Mouse (Mus musculus) heart, embryonic 13.5 days (tissue): Measurements from ENCODE around the gene Bhmt2. TPM values are rescaled to one million over a fixed set of nuclear protein-coding genes. Genes with fewer than 3 reads are reported as not detected.

Experiments
- ATAC-seq: fragments of 200-750 bp; cut with Nextera tagmentation; 2 replicates; pipeline ENCODE4 v1.8.0; 2017; ENCODE audit warnings: moderate TSS enrichment; ENCODE audit not compliant: insufficient number of reproducible peaks, low FRiP score, low TSS enrichment; ENCODE audit errors: extremely low read depth
- H3K27ac ChIP-seq: fragments of 300-500 bp; sonication (generic); replicated peaks from 2 replicates; pipeline ENCODE4 v1.5.1; 2015; ENCODE audit warnings: moderate library complexity, mild to moderate bottlenecking, inconsistent platforms
- H3K27me3 ChIP-seq: fragments of 300-500 bp; sonication (generic); replicated peaks from 2 replicates; pipeline ENCODE4 v1.6.1; 2015; ENCODE audit warnings: mild to moderate bottlenecking, inconsistent platforms
- H3K36me3 ChIP-seq: fragments of 300-500 bp; sonication (generic); 2 replicates; pipeline ENCODE4 v1.6.1; 2015; ENCODE audit warnings: mild to moderate bottlenecking, inconsistent platforms
- H3K4me1 ChIP-seq: fragments of 300-500 bp; sonication (generic); 2 replicates; pipeline ENCODE4 v1.6.1; 2015; ENCODE audit warnings: inconsistent platforms
- H3K4me2 ChIP-seq: fragments of 300-500 bp; sonication (generic); 2 replicates; pipeline ENCODE4 v1.6.1; 2015; ENCODE audit warnings: inconsistent platforms, mild to moderate bottlenecking, moderate library complexity
- H3K4me3 ChIP-seq: fragments of 300-500 bp; sonication (generic); 2 replicates; pipeline ENCODE4 v1.5.1; 2015; ENCODE audit warnings: moderate library complexity, mild to moderate bottlenecking, inconsistent platforms
- H3K9ac ChIP-seq: fragments of 300-500 bp; sonication (generic); 2 replicates; pipeline ENCODE4 v1.6.1; 2015; ENCODE audit warnings: inconsistent platforms, mild to moderate bottlenecking, moderate library complexity
- H3K9me3 ChIP-seq: fragments of 300-500 bp; sonication (generic); 2 replicates; pipeline ENCODE4 v1.6.1; 2016; ENCODE audit warnings: inconsistent platforms
- WGBS: fragments of 180-500 bp; shearing (Covaris S2); methylation state at CpG from one replicate; pipeline ENCODE4 v1.1.7; 2015; ENCODE audit warnings: mixed read lengths; 5-methylcytosine and 5-hydroxymethylcytosine counted together
- polyA plus RNA-seq: library from polyadenylated mRNA; unstranded; fragments of >200 nt; fragmentation: Nextera tagmentation; extraction: Ambion mirVana; gene quantifications from 2 replicates; pipeline ENCODE4 v1.2.1, GENCODE M21; 2015

Bhmt2 gene
- polyA plus RNA-seq, 1 experiment from 2014 or later = 0.35 TPM

- Histone ChIP-seq H3K27ac (no peak overlapping the region), H3K9me3 (peaks cover 3% of the 10 kb centered on the region; the same call in 1 of the 2 replicates), H3K4me2 (no peak overlapping the region), H3K36me3 (no peaks in the 10 kb centered on the region), H3K4me1 (no peaks in the 10 kb centered on the region), H3K27me3 (no peaks in the 10 kb centered on the region), H3K9ac (no peak overlapping the region), H3K4me3 (no peak overlapping the region)
- WGBS = 69% methylated on average over 1 of the region's 1 CpGs
- no peak for ATAC-seq
Measured at GRCm38 (mm10) chr13:93690821-93691220, 16.7 kb upstream of the Bhmt2 start.

DNA sequence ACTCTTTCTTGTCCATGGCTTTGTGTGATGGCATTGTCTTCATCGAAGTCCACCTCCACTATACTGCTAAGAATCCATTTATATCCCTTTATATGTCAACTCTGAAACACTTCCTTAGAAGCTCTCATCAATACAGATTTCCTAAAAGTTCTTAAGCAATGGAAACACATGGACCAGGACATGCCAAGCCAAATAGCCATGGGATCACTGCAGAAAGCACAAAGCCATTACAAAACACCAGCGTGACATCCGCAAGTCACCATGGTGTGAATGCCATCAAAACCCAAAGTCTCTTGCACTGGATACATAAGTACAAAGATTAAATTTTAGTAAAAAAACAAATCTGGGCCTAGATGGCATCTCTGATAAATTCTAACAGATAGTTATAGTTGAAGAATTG lies 15.5 kb upstream of the Bhmt2 start:
- Histone ChIP-seq H3K36me3 (no peaks in the 10 kb centered on the region), H3K27me3 (no peaks in the 10 kb centered on the region)
- no peak for ATAC-seq

DNA sequence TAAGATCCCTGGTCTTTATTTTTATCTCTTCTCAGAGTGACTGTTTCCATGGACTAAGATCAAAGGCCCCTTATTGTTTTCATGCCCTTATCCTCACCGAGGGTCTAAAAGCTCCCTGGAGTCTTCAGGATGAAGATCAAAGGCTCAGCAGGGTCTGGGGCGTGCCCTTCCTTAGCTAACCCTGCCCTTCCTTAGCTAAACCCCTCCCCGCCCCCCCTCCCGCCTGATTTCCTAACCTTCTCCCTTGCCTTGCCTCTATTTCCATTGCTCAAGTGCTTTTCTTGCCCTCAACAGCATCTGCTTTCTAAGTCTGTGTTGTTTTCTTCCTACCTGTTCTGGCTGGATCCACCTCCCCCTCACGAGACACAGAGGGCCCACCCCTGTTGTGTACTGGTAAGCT lies 13.2 kb upstream of the Bhmt2 start:
- no peak overlapping the region for H3K4me3 ChIP-seq
- no peak overlapping the region for H3K9ac ChIP-seq
- H3K4me1 ChIP-seq = no peaks in the 10 kb centered on the region
- no peak for ATAC-seq
- H3K27me3 ChIP-seq = no peaks in the 10 kb centered on the region
- H3K4me2 ChIP-seq = no peak overlapping the region
- H3K27ac ChIP-seq = no peak overlapping the region
- WGBS = 11% methylated on average over 5 of the region's 5 CpGs
- no peaks in the 10 kb centered on the region for H3K36me3 ChIP-seq
- no peaks in the 10 kb centered on the region for H3K9me3 ChIP-seq

More for the DNA sequence above, 15.5 kb upstream of the Bhmt2 start:
- WGBS = 92% methylated on average over 3 of the region's 3 CpGs
- Histone ChIP-seq H3K27ac (no peak overlapping the region), H3K9me3 (no peaks in the 10 kb centered on the region), H3K4me2 (no peak overlapping the region), H3K9ac (no peak overlapping the region), H3K4me3 (no peak overlapping the region), H3K4me1 (no peaks in the 10 kb centered on the region)

DNA sequence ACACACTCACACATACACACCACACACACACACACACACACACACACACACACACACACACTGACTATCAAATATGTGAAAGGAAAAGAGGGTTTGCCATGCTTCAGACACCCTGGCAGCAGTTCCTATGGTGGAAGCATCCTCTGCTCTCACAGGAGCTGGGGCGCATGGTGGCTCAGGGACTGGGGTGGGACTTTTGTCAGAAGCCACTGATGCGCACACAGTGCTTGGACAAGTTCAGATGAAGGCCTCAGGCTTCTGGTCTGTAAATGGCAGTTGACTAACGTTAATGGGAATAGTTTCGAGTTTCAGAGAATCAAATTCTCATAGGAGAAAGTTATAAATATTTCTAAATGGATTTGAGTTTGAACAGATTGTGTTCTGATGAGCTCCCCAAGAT lies 11.1 kb upstream of the Bhmt2 start:
- ATAC-seq = no peak
- H3K27ac ChIP-seq = no peak overlapping the region
- 85% methylated on average over 4 of the region's 4 CpGs for WGBS
- H3K4me3 ChIP-seq = no peak overlapping the region
- H3K4me2 ChIP-seq = no peak overlapping the region
- H3K36me3 ChIP-seq = no peaks in the 10 kb centered on the region
- H3K9ac ChIP-seq = no peak overlapping the region
- no peaks in the 10 kb centered on the region for H3K27me3 ChIP-seq
- no peaks in the 10 kb centered on the region for H3K4me1 ChIP-seq
- 0 out of 2 replicates have a peak, but pooled peaks cover 2% of the 10 kb centered on the region for H3K9me3 ChIP-seq

DNA sequence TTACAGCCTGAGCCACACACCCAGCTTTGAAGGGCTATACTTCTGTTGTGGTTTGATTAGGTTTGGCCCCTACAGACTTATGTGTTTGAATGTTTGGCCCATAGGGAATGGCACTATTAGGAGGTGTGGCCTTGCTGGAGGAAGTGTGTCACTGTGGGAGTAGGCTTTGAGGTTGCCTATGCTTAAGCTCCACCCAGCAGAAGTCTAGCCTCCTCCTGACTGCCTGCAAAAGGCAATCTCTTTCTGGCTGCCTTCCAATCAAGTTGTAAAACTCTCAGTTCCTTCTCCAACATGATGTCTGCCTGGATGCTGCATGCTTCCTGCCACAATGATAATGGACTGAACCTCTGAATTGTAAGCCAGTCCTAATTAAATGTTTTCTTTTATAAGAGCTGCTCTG lies 9.2 kb upstream of the Bhmt2 start:
- H3K27ac ChIP-seq = no peak overlapping the region
- no peak overlapping the region for H3K9ac ChIP-seq
- ATAC-seq = no peak; the same call in 1 of the 2 replicates
- no peak overlapping the region for H3K4me3 ChIP-seq
- 0 out of 2 replicates have a peak, but pooled peaks cover 3% of the 10 kb centered on the region for H3K9me3 ChIP-seq
- H3K4me2 ChIP-seq = no peak overlapping the region
- H3K27me3 ChIP-seq = no peaks in the 10 kb centered on the region
- no peaks in the 10 kb centered on the region for H3K36me3 ChIP-seq
- H3K4me1 ChIP-seq = no peaks in the 10 kb centered on the region

- H3K27ac ChIP-seq = no peak overlapping the region
- 41% methylated on average over 9 of the region's 9 CpGs for WGBS
- peaks cover 20% of the 10 kb centered on the region for H3K27me3 ChIP-seq
- ATAC-seq = no peak
- H3K4me1 ChIP-seq = peaks cover 9% of the 10 kb centered on the region; the same call in 1 of the 2 replicates
- no peak overlapping the region for H3K9ac ChIP-seq
- no peak overlapping the region for H3K4me2 ChIP-seq
- H3K4me3 ChIP-seq = no peak overlapping the region
- no peaks in the 10 kb centered on the region for H3K36me3 ChIP-seq
- 0 out of 2 replicates have a peak, but pooled peaks cover 3% of the 10 kb centered on the region for H3K9me3 ChIP-seq
Measured at GRCm38 (mm10) chr13:93676864-93677263, 2.8 kb upstream of the Bhmt2 start.

GRCm38 (mm10) chr13:93673296-93673695 lies 806 bp downstream of the Bhmt2 start:
- Histone ChIP-seq H3K4me2 (no peak overlapping the region), H3K4me1 (peaks cover 9% of the 10 kb centered on the region; the same call in 1 of the 2 replicates), H3K9me3 (peaks cover 8% of the 10 kb centered on the region; the same call in 1 of the 2 replicates), H3K27me3 (peaks cover 20% of the 10 kb centered on the region), H3K9ac (no peak overlapping the region), H3K27ac (no peak overlapping the region), H3K4me3 (no peak overlapping the region), H3K36me3 (no peaks in the 10 kb centered on the region)
- WGBS = 47% methylated on average over 2 of the region's 2 CpGs
- no peak for ATAC-seq

GRCm38 (mm10) chr13:93672371-93672770 lies 1.7 kb downstream of the Bhmt2 start:
- Histone ChIP-seq H3K9me3 (peaks cover 12% of the 10 kb centered on the region; the same call in 1 of the 2 replicates), H3K27ac (no peak overlapping the region), H3K4me1 (peaks cover 9% of the 10 kb centered on the region; the same call in 1 of the 2 replicates), H3K4me3 (no peak overlapping the region), H3K27me3 (peaks cover 20% of the 10 kb centered on the region), H3K9ac (no peak overlapping the region), H3K4me2 (no peak overlapping the region), H3K36me3 (no peaks in the 10 kb centered on the region)
- no peak for ATAC-seq
- WGBS = 87% methylated on average over 4 of the region's 4 CpGs

DNA sequence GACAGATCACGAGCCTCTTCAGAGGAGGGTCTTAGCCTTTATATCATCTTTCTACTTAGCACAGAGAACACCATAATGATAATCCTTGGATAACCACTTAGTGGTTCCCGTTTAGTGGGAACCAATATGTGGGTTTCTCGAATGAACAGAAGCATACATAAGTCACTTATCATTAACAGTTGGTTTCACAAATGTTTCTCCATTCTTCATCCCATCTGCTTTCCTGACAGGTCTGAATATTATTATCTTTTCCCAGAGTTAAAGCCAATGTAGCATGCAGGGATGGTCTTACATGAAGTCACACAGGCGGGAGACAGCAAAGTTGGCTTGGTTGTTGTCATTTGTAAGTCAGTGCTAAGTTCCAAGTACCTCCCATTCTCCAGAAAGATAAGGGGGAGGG lies 6.5 kb downstream of the Bhmt2 start:
- Histone ChIP-seq H3K9me3 (peaks cover 12% of the 10 kb centered on the region; the same call in 1 of the 2 replicates), H3K27ac (no peak overlapping the region), H3K4me2 (no peak overlapping the region), H3K4me1 (no peaks in the 10 kb centered on the region), H3K4me3 (no peak overlapping the region), H3K27me3 (0 out of 2 replicates have a peak, but pooled peaks cover 4% of the 10 kb centered on the region), H3K9ac (no peak overlapping the region), H3K36me3 (no peaks in the 10 kb centered on the region)
- WGBS = 70% methylated on average over 4 of the region's 4 CpGs
- no peak for ATAC-seq

DNA sequence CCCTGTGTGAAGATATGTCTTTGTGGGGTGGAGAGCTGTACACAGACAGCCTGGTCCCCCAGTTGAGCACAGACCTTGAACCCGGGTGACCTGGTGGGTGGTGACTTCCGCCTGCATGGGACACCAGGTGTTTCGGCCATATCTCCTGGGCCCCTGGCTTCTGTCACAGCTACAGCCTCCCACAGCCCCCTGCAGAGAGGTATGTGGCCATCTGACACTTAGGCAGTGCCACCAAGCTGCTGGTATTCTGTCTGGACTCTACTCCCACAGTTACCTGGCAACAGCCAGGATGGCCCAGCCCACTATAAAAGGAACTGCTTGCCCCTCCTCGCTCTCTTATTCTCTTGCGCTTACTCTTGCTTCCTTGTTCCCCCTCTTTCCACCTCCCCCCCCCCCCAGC lies 16.2 kb downstream of the Bhmt2 start:
- 75% methylated on average over 5 of the region's 5 CpGs for WGBS
- H3K27me3 ChIP-seq = no peaks in the 10 kb centered on the region

DNA sequence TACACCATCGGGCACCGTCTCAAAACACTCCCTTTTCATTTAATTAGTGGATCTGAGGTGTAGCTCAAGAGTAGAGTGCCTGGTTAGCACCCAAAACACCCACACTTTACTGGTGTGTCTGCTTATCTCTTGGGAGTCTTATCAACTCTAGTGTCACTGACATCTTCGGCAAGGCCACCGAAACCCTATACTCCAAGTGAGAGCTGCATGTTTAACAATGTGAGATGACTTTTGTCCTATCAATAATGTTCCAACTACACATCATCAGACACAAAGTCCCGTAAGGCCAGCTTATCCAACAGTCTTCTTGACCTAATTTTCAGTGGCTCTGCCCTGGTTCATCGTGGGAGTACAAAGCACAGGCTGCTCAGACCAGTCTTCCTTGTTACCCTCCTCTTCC lies 20.7 kb downstream of the Bhmt2 start:
- WGBS = 63% methylated on average over 6 of the region's 6 CpGs
- no peaks in the 10 kb centered on the region for H3K4me1 ChIP-seq
- H3K9ac ChIP-seq = no peak overlapping the region
- no peak for ATAC-seq
- no peak overlapping the region for H3K27ac ChIP-seq
- H3K4me2 ChIP-seq = no peak overlapping the region
- no peaks in the 10 kb centered on the region for H3K27me3 ChIP-seq
- no peaks in the 10 kb centered on the region for H3K9me3 ChIP-seq
- no peaks in the 10 kb centered on the region for H3K36me3 ChIP-seq
- no peak overlapping the region for H3K4me3 ChIP-seq

More for the DNA sequence above, 16.2 kb downstream of the Bhmt2 start:
- no peak overlapping the region for H3K9ac ChIP-seq
- no peaks in the 10 kb centered on the region for H3K36me3 ChIP-seq
- no peak overlapping the region for H3K4me2 ChIP-seq
- H3K4me1 ChIP-seq = no peaks in the 10 kb centered on the region
- H3K4me3 ChIP-seq = no peak overlapping the region
- H3K27ac ChIP-seq = no peak overlapping the region
- no peak for ATAC-seq
- no peaks in the 10 kb centered on the region for H3K9me3 ChIP-seq

GRCm38 (mm10) chr13:93648387-93649130 lies 25.5 kb downstream of the Bhmt2 start:
- H3K9me3 ChIP-seq = no peaks in the 10 kb centered on the region
- no peak overlapping the region for H3K9ac ChIP-seq
- no peak overlapping the region for H3K27ac ChIP-seq
- H3K27me3 ChIP-seq = no peaks in the 10 kb centered on the region
- H3K4me2 ChIP-seq = no peak overlapping the region
- H3K4me1 ChIP-seq = no peaks in the 10 kb centered on the region
- no peaks in the 10 kb centered on the region for H3K36me3 ChIP-seq
- no peak for ATAC-seq
- no peak overlapping the region for H3K4me3 ChIP-seq
- WGBS = 57% methylated on average over 7 of the region's 7 CpGs
